Mouse (Mus musculus): ENCODE measurements at regions not wholly inside any gene's neighbourhood (a gene's known extent, or its start where the extent isn't known, plus 50 kb on each side); places are given as distances from the start of the nearest gene placed in this dataset.

DNA sequence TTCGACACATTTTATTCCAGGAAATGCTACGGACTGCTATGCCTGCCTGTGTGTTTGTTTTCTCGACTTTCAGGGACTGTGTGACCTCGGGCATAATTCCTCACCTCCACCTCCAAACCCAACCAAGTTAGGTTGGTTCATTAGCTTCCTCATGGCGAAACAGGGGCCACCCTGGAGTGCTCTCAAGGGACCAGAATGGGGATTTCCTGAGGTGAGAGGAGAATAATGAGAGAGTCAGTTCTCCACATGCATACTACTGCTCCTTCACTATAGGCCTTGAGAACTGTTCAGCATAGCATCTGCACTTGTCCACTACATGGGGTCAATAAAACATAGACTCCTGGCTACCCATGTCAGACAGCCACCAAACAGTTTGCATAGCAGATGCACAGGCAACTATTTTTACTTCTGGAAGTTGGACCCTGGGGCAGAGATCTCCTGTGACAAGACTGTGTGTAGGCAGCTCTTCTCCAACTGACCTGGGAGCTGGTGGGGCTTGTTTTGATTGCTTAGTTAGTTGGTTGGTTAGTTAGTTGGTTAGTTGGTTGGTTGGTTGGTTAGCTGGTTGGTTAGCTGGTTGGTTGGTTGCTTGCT, 146.6 kb downstream of the Bcat1 start:
- TF ChIP-seq CTCF (IDR thresholded peaks at IDR 0.05; ENCODE audit: low read depth) (no peak), EP300 (optimal IDR thresholded peaks at IDR 0.05) (no peak)

All from stomach, postnatal 0 days (tissue).